11 mouse cellular contexts compared by ENCODE assay signal in genomic region chr14:25228321-25229047, GRCm38 (mm10).
DNase-seq lines count a peak whose midpoint lies in the region; ATAC-seq lines count a peak whose summit lies in the region.
"Had no signal": no experiment of that assay in that cellular context is flagged by ENCODE, and none has a peak within 500 bp of the region (broad histone marks: within the 10 kb centered on the region; RNA-seq: fewer than 3 reads in every experiment).

No protein-coding gene starts in this region.

- intact Hi-C loops in heart, postnatal 14 days (cut with DNase I), result no loop called here

- DNase-seq in heart, adult 11 months, result peak; percentile 96
- DNase-seq in heart, postnatal 14 days, result no peak
- DNase-seq in lung, postnatal 10 days, result peak; percentile 42
- no peak for DNase-seq in lung, postnatal 4 days
- DNase-seq in yolk sac, embryonic 10.5 days (ENCODE audit: low spot score), result peak; percentile 41
- DNase-seq in layer of hippocampus, postnatal 36 days, result no peak
- DNase-seq: adrenal gland, postnatal 25 days; lung, postnatal 14 days had no signal

- no peak overlapping the region for H3K4me2 ChIP-seq in intestine, embryonic 15.5 days (replicated peaks)

- 58% methylated on average over 13 of the region's 13 CpGs for WGBS in intestine, embryonic 15.5 days

- H3K9me3 ChIP-seq in intestine, embryonic 15.5 days, result no peaks in the 10 kb centered on the region

- H3K36me3 ChIP-seq in intestine, embryonic 15.5 days, result no peaks in the 10 kb centered on the region

- no peak for ATAC-seq in intestine, embryonic 15.5 days

- H3K4me1 ChIP-seq in intestine, embryonic 15.5 days (replicated peaks), result peaks cover 51% of the 10 kb centered on the region

- H3K27me3 ChIP-seq in intestine, embryonic 15.5 days (replicated peaks), result no peaks in the 10 kb centered on the region

- H3K9ac ChIP-seq in intestine, embryonic 15.5 days, result no peak overlapping the region

- peak overlapping the region; percentile 92 for H3K27ac ChIP-seq in intestine, embryonic 15.5 days

- no peak overlapping the region for H3K4me3 ChIP-seq in intestine, embryonic 15.5 days (replicated peaks)
- H3K4me3 ChIP-seq: erythroblast, embryonic 14.5 days; heart, adult 2 months had no signal

Comparison
In these comparisons a context has a peak if more than half of its experiments do, and no peak if none do; other contexts are left out.
1. DNase-seq: peak in heart, adult 11 months (single experiment), lung, postnatal 10 days (single experiment) and yolk sac, embryonic 10.5 days (single experiment); none in heart, postnatal 14 days (0 of 2), lung, postnatal 4 days (0 of 2) and layer of hippocampus, postnatal 36 days (0 of 2).